Mouse (Mus musculus) urinary bladder, adult 2 months (tissue): Measurements from ENCODE around the gene Arpc3. TPM values are rescaled to one million over a fixed set of nuclear protein-coding genes. Genes with fewer than 3 reads are reported as not detected.

Experiments used
- polyA plus RNA-seq: library from polyadenylated mRNA; depleted of rRNA; stranded (reverse); fragments of >200 nt; gene quantifications from 2 replicates; pipeline ENCODE4 v1.2.3, GENCODE M21; 2012; rRNA removed

Gene Arpc3
- polyA plus RNA-seq, 1 experiment, result 362 TPM

Other genes with a start within 250 kb of the Arpc3 start
- gene Ppp1cc, start 233.6 kb upstream of the Arpc3 start, polyA plus RNA-seq, result 167 and 172 TPM in 2 replicates
- 3.6 and 6.0 TPM in 2 replicates for gene Hvcn1, start 185.1 kb upstream of the Arpc3 start, polyA plus RNA-seq
- 15.6 and 17.7 TPM in 2 replicates for gene Tctn1, start 127.4 kb upstream of the Arpc3 start, polyA plus RNA-seq
- 22.6 and 25.2 TPM in 2 replicates for gene Pptc7, start 107.5 kb upstream of the Arpc3 start, polyA plus RNA-seq
- gene Rad9b, start 37.6 kb upstream of the Arpc3 start, polyA plus RNA-seq, result 11.4 and 13.9 TPM in 2 replicates
- 114 and 152 TPM in 2 replicates for gene Vps29, start 37.5 kb upstream of the Arpc3 start, polyA plus RNA-seq
- gene Gpn3, start 20.0 kb upstream of the Arpc3 start, polyA plus RNA-seq, result 32.2 and 40.1 TPM in 2 replicates
- 26.4 and 33.0 TPM in 2 replicates for gene Fam216a, start 19.5 kb upstream of the Arpc3 start, polyA plus RNA-seq
- 41.6 and 46.7 TPM in 2 replicates for gene Anapc7, start 29.8 kb downstream of the Arpc3 start, polyA plus RNA-seq
- gene Atp2a2, start 110.3 kb downstream of the Arpc3 start, polyA plus RNA-seq, result 339 and 500 TPM in 2 replicates
- 13.2 TPM in 2 replicates for gene Ift81, start 222.6 kb downstream of the Arpc3 start, polyA plus RNA-seq